Mouse (Mus musculus) hindbrain, embryonic 13.5 days (tissue): ENCODE results near the gene Vwa8. TPM values are rescaled to one million over a fixed set of nuclear protein-coding genes. Genes with fewer than 3 reads are reported as not detected.
"Not testable (repeated sequence)": the region's sequence is repeated elsewhere in the genome, so short reads cannot be mapped to it uniquely, and the experiment has no call there.

Source experiments
- ATAC-seq: fragments of 200-750 bp; cut with Nextera tagmentation; 2 replicates; pipeline ENCODE4 v1.8.0; 2017; ENCODE audit warnings: moderate TSS enrichment; ENCODE audit not compliant: low FRiP score
- H3K27ac ChIP-seq: fragments of 300-500 bp; sonication (generic); 2 replicates; pipeline ENCODE4 v1.5.1; 2015; ENCODE audit warnings: inconsistent platforms, mild to moderate bottlenecking, moderate library complexity
- H3K27me3 ChIP-seq: fragments of 300-500 bp; sonication (generic); 2 replicates; pipeline ENCODE4 v1.6.1; 2015; ENCODE audit warnings: mild to moderate bottlenecking, inconsistent platforms
- H3K36me3 ChIP-seq: fragments of 300-500 bp; sonication (generic); 2 replicates; pipeline ENCODE4 v1.6.1; 2015; ENCODE audit warnings: mild to moderate bottlenecking, inconsistent platforms
- H3K4me1 ChIP-seq: fragments of 300-500 bp; sonication (generic); replicated peaks from 2 replicates; pipeline ENCODE4 v1.6.1; 2015; ENCODE audit warnings: inconsistent platforms
- H3K4me2 ChIP-seq: fragments of 300-500 bp; sonication (generic); 2 replicates; pipeline ENCODE4 v1.6.1; 2015; ENCODE audit warnings: inconsistent platforms, mild to moderate bottlenecking, moderate library complexity
- H3K4me3 ChIP-seq: fragments of 300-500 bp; sonication (generic); 2 replicates; pipeline ENCODE4 v1.5.1; 2015; ENCODE audit warnings: mild to moderate bottlenecking, inconsistent platforms
- H3K9ac ChIP-seq: fragments of 300-500 bp; sonication (generic); 2 replicates; pipeline ENCODE4 v1.6.1; 2015; ENCODE audit warnings: mild to moderate bottlenecking, inconsistent platforms
- H3K9me3 ChIP-seq: fragments of 300-500 bp; sonication (generic); 2 replicates; pipeline ENCODE4 v1.6.1; 2016; ENCODE audit warnings: inconsistent platforms
- WGBS: fragments of 180-500 bp; shearing (Covaris S2); methylation state at CpG from one replicate; pipeline ENCODE4 v1.1.7; 2015; 5-methylcytosine and 5-hydroxymethylcytosine counted together
- polyA plus RNA-seq: library from polyadenylated mRNA; unstranded; fragments of >200 nt; fragmentation: Nextera tagmentation; extraction: Ambion mirVana; gene quantifications from 2 replicates; pipeline ENCODE4 v1.2.1, GENCODE M21; 2015

Vwa8 gene
- polyA plus RNA-seq, 1 experiment from 2014 or later, result 5.9 TPM

DNA sequence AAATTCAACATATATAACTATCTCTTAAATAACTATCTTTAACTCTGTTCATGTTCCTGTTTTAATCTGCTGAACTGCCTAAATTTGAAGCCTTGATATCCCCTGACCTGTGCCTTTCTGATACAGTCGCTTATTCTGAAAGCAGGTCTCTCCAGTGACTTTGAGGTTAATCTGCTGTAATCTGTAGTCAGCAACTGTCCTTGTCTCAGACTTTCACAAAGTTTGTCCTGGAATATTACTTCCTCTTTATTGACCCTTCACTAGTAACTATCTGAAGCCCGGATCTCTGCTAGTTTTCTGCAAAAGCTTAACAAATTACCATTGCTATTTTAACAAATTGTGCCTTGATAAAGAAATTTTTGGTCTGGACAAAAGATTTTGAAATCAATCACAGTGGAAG is 147.5 kb downstream of the Vwa8 start:
- no peak for ATAC-seq
- no peak overlapping the region for H3K9ac ChIP-seq
- WGBS, result 98% methylated on average over 2 of the region's 2 CpGs
- H3K27me3 ChIP-seq, result no peaks in the 10 kb centered on the region
- H3K4me3 ChIP-seq, result no peak overlapping the region
- H3K4me1 ChIP-seq, result no peaks in the 10 kb centered on the region
- no peak overlapping the region for H3K27ac ChIP-seq
- 0 out of 2 replicates have a peak, but pooled peaks cover 3% of the 10 kb centered on the region for H3K36me3 ChIP-seq
- H3K9me3 ChIP-seq, result no peaks in the 10 kb centered on the region
- H3K4me2 ChIP-seq, result no peak overlapping the region

GRCm38 (mm10) chr14:79003576-79003975 is 154.7 kb downstream of the Vwa8 start:
- no peak for ATAC-seq
- Histone ChIP-seq H3K36me3 (no peaks in the 10 kb centered on the region), H3K9me3 (no peaks in the 10 kb centered on the region), H3K27ac (no peak overlapping the region), H3K4me2 (no peak overlapping the region), H3K4me3 (no peak overlapping the region), H3K27me3 (no peaks in the 10 kb centered on the region), H3K4me1 (no peaks in the 10 kb centered on the region), H3K9ac (no peak overlapping the region)
- 47% methylated on average over 1 of the region's 1 CpGs for WGBS

- not testable (repeated sequence) for H3K27ac ChIP-seq, H3K27me3 ChIP-seq, H3K36me3 ChIP-seq, H3K9me3 ChIP-seq, H3K9ac ChIP-seq, H3K4me3 ChIP-seq, H3K4me1 ChIP-seq, ATAC-seq, H3K4me2 ChIP-seq
- 83% methylated on average over 5 of the region's 5 CpGs for WGBS
These were observed 168.9 kb downstream of the Vwa8 start for GRCm38 (mm10) chr14:79017710-79018109.

- Histone ChIP-seq H3K27ac (no peak overlapping the region), H3K9ac (no peak overlapping the region), H3K36me3 (no peaks in the 10 kb centered on the region), H3K4me2 (no peak overlapping the region), H3K9me3 (no peaks in the 10 kb centered on the region), H3K27me3 (no peaks in the 10 kb centered on the region), H3K4me1 (peaks cover 17% of the 10 kb centered on the region), H3K4me3 (no peak overlapping the region)
- WGBS, result 83% methylated on average over 4 of the region's 4 CpGs
- ATAC-seq, result no peak
These were observed 169.7 kb downstream of the Vwa8 start for GRCm38 (mm10) chr14:79018564-79018963.

- H3K9me3 ChIP-seq, result no peaks in the 10 kb centered on the region
- peaks cover 17% of the 10 kb centered on the region for H3K4me1 ChIP-seq
- WGBS, result 19% methylated on average over 7 of the region's 7 CpGs
- no peak for ATAC-seq
- H3K4me2 ChIP-seq, result no peak overlapping the region
- no peak overlapping the region for H3K4me3 ChIP-seq
- no peak overlapping the region for H3K9ac ChIP-seq
- no peaks in the 10 kb centered on the region for H3K36me3 ChIP-seq
- H3K27ac ChIP-seq, result peak overlapping the region; percentile 15; the same call in 1 of the 2 replicates
- no peaks in the 10 kb centered on the region for H3K27me3 ChIP-seq
These were observed 172.9 kb downstream of the Vwa8 start for GRCm38 (mm10) chr14:79021725-79022124.

- H3K4me3 ChIP-seq, result no peak overlapping the region
- no peak overlapping the region for H3K9ac ChIP-seq
- H3K27ac ChIP-seq, result no peak overlapping the region
- no peaks in the 10 kb centered on the region for H3K9me3 ChIP-seq
- no peaks in the 10 kb centered on the region for H3K27me3 ChIP-seq
- no peak overlapping the region for H3K4me2 ChIP-seq
- no peaks in the 10 kb centered on the region for H3K36me3 ChIP-seq
- 68% methylated on average over 3 of the region's 3 CpGs for WGBS
- no peaks in the 10 kb centered on the region for H3K4me1 ChIP-seq
- no peak for ATAC-seq
These were observed 180.2 kb downstream of the Vwa8 start for GRCm38 (mm10) chr14:79028996-79029575.

DNA sequence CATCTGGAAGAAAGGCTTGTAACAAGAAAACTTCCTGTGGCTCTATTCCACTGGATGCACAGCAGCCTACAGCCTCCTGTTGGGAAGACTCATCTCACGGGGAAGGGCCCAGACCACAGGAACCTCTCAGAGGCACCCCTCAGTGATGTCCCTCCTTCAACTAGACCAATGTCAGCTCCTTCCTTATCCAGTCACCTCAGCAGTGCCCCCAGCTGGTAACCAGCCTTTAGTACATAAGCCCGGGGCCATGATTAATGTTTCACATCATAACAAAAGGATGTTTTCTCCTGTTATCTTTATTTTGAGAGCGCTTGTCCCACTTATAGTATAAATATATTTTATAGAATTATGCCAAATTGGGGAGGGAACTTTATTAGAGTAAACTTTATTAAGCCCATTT is 181.9 kb downstream of the Vwa8 start:
- Histone ChIP-seq H3K27ac (no peak overlapping the region), H3K9me3 (no peaks in the 10 kb centered on the region), H3K27me3 (no peaks in the 10 kb centered on the region), H3K4me2 (no peak overlapping the region), H3K9ac (no peak overlapping the region), H3K4me1 (peaks cover 8% of the 10 kb centered on the region; the same call in 1 of the 2 replicates), H3K36me3 (no peaks in the 10 kb centered on the region), H3K4me3 (no peak overlapping the region)
- WGBS, result 88% methylated on average over 3 of the region's 3 CpGs
- ATAC-seq, result no peak

DNA sequence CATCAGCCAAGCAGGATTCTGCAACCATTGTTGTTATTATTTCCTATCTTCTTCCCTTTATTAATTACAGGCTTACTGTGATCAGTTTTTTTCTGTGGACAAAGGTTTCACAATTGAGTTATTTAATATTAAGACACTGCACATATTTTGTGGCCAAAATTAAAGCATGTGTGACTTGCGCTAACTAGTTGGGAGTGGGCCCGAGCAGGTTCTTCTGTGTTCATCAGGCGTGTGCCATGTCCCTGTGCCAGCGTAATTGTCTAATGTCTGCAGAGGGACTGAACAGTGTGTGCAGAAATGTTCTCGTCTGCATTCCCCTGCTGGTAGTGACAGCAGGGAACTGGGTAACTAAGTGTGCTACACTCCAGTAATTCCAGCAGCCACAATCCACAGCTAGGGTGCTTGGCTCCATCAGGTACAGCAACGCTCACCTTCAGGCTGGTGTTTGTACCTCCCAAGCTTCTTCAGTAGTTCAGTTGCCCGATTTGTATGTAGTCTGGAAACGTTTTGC is 182.4 kb downstream of the Vwa8 start:
- Histone ChIP-seq H3K9me3 (no peaks in the 10 kb centered on the region), H3K36me3 (no peaks in the 10 kb centered on the region), H3K4me1 (peaks cover 8% of the 10 kb centered on the region; the same call in 1 of the 2 replicates), H3K27ac (no peak overlapping the region), H3K4me2 (no peak overlapping the region), H3K4me3 (no peak overlapping the region), H3K9ac (no peak overlapping the region), H3K27me3 (no peaks in the 10 kb centered on the region)
- WGBS, result 83% methylated on average over 8 of the region's 8 CpGs
- ATAC-seq, result no peak

GRCm38 (mm10) chr14:79033396-79033795 is 184.5 kb downstream of the Vwa8 start:
- Histone ChIP-seq H3K4me2 (no peak overlapping the region), H3K27me3 (no peaks in the 10 kb centered on the region), H3K36me3 (no peaks in the 10 kb centered on the region), H3K9ac (no peak overlapping the region), H3K4me1 (peaks cover 8% of the 10 kb centered on the region; the same call in 1 of the 2 replicates), H3K4me3 (no peak overlapping the region), H3K9me3 (no peaks in the 10 kb centered on the region), H3K27ac (no peak overlapping the region)
- ATAC-seq, result no peak
- WGBS, result 81% methylated on average over 6 of the region's 6 CpGs

DNA sequence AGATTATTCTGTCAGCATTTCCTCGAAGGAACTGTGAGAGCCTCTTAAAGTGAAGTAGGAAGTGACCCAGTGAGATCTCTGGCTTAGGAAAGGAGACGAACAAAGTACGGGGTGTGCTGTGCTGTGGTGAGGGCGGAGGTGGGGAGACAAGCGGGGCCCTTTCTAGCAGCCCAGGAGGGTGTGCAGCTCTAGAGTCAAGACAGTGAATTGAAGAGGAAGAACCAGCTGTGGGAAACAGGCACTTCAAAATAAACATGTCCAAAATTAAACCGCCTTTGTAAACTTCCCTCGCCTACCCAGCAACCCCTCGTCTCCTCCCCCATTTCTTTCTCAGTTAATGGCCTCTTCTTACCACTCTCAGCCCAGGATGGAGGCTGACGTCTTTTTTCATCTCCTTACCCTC is 185.7 kb downstream of the Vwa8 start:
- WGBS, result 65% methylated on average over 9 of the region's 9 CpGs
- H3K36me3 ChIP-seq, result no peaks in the 10 kb centered on the region
- ATAC-seq, result no peak
- no peak overlapping the region for H3K9ac ChIP-seq
- H3K4me2 ChIP-seq, result no peak overlapping the region
- H3K9me3 ChIP-seq, result no peaks in the 10 kb centered on the region
- no peaks in the 10 kb centered on the region for H3K27me3 ChIP-seq
- H3K4me1 ChIP-seq, result peaks cover 8% of the 10 kb centered on the region; the same call in 1 of the 2 replicates
- no peak overlapping the region for H3K4me3 ChIP-seq
- H3K27ac ChIP-seq, result 0 out of 2 replicates have a peak overlapping the region, but pooled peaks have one; percentile 2

DNA sequence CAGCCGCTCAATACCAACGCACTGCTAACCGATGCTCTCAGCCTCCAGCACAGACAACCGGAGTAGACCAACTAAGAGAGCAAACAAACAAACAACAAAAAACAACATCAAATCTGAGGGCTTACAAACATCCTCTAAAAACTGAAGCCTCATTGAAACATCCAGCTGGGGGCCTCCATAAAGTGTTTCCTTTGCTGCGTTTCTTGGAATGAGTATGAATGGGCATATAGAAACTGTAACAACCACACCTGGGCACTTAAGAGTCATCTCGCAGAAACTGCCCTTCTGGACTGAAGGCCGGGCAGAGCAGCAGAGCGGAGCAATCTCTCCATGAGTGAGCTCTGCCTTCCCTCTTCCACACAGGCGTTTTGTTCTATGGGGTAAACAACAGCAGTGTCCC is 186.7 kb downstream of the Vwa8 start:
- Histone ChIP-seq H3K9me3 (no peaks in the 10 kb centered on the region), H3K27me3 (no peaks in the 10 kb centered on the region), H3K27ac (no peak overlapping the region), H3K9ac (no peak overlapping the region), H3K4me1 (peaks cover 8% of the 10 kb centered on the region; the same call in 1 of the 2 replicates), H3K36me3 (0 out of 2 replicates have a peak, but pooled peaks cover 4% of the 10 kb centered on the region), H3K4me3 (no peak overlapping the region), H3K4me2 (no peak overlapping the region)
- 74% methylated on average over 9 of the region's 9 CpGs for WGBS
- no peak for ATAC-seq

DNA sequence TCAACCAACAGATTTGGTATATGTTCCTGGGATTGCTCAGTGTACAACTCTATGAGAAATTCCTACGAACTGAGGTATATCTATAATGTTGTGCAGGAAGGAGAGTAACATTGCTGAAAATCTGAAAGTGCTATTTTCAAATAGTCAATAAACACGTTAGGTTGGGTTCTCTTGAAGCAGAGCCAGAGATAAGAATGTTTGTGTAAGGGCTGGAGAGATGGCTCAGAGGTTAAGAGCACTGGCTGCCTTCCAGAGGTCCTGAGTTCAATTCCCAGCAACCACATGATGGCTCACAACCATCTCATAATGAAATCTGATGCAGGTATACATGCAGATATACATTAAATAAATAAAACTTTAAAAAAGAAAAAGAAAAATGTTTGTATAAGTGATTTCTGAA is 198.3 kb downstream of the Vwa8 start:
- no peak overlapping the region for H3K9ac ChIP-seq
- no peak overlapping the region for H3K4me2 ChIP-seq
- 85% methylated on average over 2 of the region's 2 CpGs for WGBS
- H3K9me3 ChIP-seq, result no peaks in the 10 kb centered on the region
- no peaks in the 10 kb centered on the region for H3K36me3 ChIP-seq
- ATAC-seq, result no peak
- 0 out of 2 replicates have a peak, but pooled peaks cover 3% of the 10 kb centered on the region for H3K4me1 ChIP-seq
- H3K27me3 ChIP-seq, result no peaks in the 10 kb centered on the region
- H3K4me3 ChIP-seq, result no peak overlapping the region
- no peak overlapping the region for H3K27ac ChIP-seq

GRCm38 (mm10) chr14:79047956-79048355 is 199.1 kb downstream of the Vwa8 start:
- Histone ChIP-seq H3K4me2 (no peak overlapping the region), H3K9ac (no peak overlapping the region), H3K27me3 (no peaks in the 10 kb centered on the region), H3K27ac (no peak overlapping the region), H3K4me1 (0 out of 2 replicates have a peak, but pooled peaks cover 3% of the 10 kb centered on the region), H3K4me3 (no peak overlapping the region), H3K9me3 (no peaks in the 10 kb centered on the region), H3K36me3 (no peaks in the 10 kb centered on the region)
- WGBS, result 91% methylated on average over 6 of the region's 6 CpGs
- no peak for ATAC-seq
